In genomic region chr9:95552175-95552705, GRCm38 (mm10) we compare ENCODE assay signal across 12 mouse cellular contexts. TPM values are rescaled to one million over a fixed set of nuclear protein-coding genes. Genes with fewer than 3 reads are reported as not detected.
DNase-seq lines count a peak whose midpoint lies in the region; ATAC-seq and TF ChIP-seq lines count a peak whose summit lies in the region.
"Had no signal": no experiment of that assay in that cellular context is flagged by ENCODE, and none has a peak within 500 bp of the region (broad histone marks: within the 10 kb centered on the region; RNA-seq: fewer than 3 reads in every experiment).

No protein-coding gene starts in this region.

- H3K4me3 ChIP-seq in forebrain, embryonic 13.5 days: no peak overlapping the region
- H3K4me3 ChIP-seq in forebrain, embryonic 15.5 days: no peak overlapping the region
- H3K4me3 ChIP-seq in bone marrow, adult 2 months (replicated peaks; ENCODE audit: control insufficient read depth, low read depth, low read length): no peak overlapping the region
- H3K4me3 ChIP-seq: hindbrain, embryonic 15.5 days; neural tube, embryonic 13.5 days had no signal

- H3K4me2 ChIP-seq in forebrain, embryonic 13.5 days: no peak overlapping the region
- H3K4me2 ChIP-seq in forebrain, embryonic 15.5 days (replicated peaks): no peak overlapping the region
- H3K4me2 ChIP-seq: hindbrain, embryonic 15.5 days; neural tube, embryonic 13.5 days had no signal

- H3K36me3 ChIP-seq in forebrain, embryonic 13.5 days (ENCODE audit: poor library complexity, severe bottlenecking): no peaks in the 10 kb centered on the region
- no peaks in the 10 kb centered on the region for H3K36me3 ChIP-seq in forebrain, embryonic 15.5 days
- H3K36me3 ChIP-seq: hindbrain, embryonic 15.5 days; neural tube, embryonic 13.5 days had no signal

- 60% methylated on average over 10 of the region's 10 CpGs for WGBS in forebrain, embryonic 13.5 days
- WGBS in forebrain, embryonic 15.5 days: 57% methylated on average over 10 of the region's 10 CpGs
- 79% methylated on average over 10 of the region's 10 CpGs for WGBS in bone marrow, adult 2 months

- no peaks in the 10 kb centered on the region for H3K4me1 ChIP-seq in forebrain, embryonic 13.5 days
- no peaks in the 10 kb centered on the region for H3K4me1 ChIP-seq in forebrain, embryonic 15.5 days
- H3K4me1 ChIP-seq in bone marrow, adult 2 months (ENCODE audit: control insufficient read depth, insufficient read depth, low read length): peaks cover 6% of the 10 kb centered on the region; the same call in 1 of the 2 replicates
- H3K4me1 ChIP-seq: hindbrain, embryonic 15.5 days; neural tube, embryonic 13.5 days had no signal

- no peaks in the 10 kb centered on the region for H3K9me3 ChIP-seq in forebrain, embryonic 13.5 days (replicated peaks)
- H3K9me3 ChIP-seq in forebrain, embryonic 15.5 days: no peaks in the 10 kb centered on the region
- H3K9me3 ChIP-seq: hindbrain, embryonic 15.5 days; neural tube, embryonic 13.5 days had no signal

- TF ChIP-seq CTCF in bone marrow, adult 2 months (IDR thresholded peaks at IDR 0.05; ENCODE audit: control insufficient read depth, insufficient read depth, low read length): no peak

- DNase-seq in cerebellum, postnatal 36 days: peak; percentile 64 to 72
- peak; percentile 9 to 41 for DNase-seq in kidney, postnatal 4 days
- DNase-seq in testis, postnatal 10 days (ENCODE audit: low spot score): no peak
- no peak for DNase-seq in adrenal gland, adult 18-20 months (ENCODE audit: low spot score in 2 of 2)
- DNase-seq: midbrain, embryonic 14.5 days; spleen, adult 18-20 months had no signal

- H3K27ac ChIP-seq in forebrain, embryonic 13.5 days: no peak overlapping the region
- no peak overlapping the region for H3K27ac ChIP-seq in forebrain, embryonic 15.5 days (replicated peaks)
- H3K27ac ChIP-seq in bone marrow, adult 2 months (ENCODE audit: control insufficient read depth, insufficient read depth, low read depth, low read length, poor library complexity): peak overlapping the region; percentile 29
- H3K27ac ChIP-seq: hindbrain, embryonic 15.5 days; neural tube, embryonic 13.5 days had no signal

- peak; percentile 24; the same call in 1 of the 2 replicates for ATAC-seq in forebrain, embryonic 13.5 days
- no peak for ATAC-seq in forebrain, embryonic 15.5 days (replicated peaks)
- ATAC-seq in monocyte, adult 5-6 weeks (replicated peaks; ENCODE audit: insufficient number of reproducible peaks, low FRiP score, low TSS enrichment, poor library complexity, severe bottlenecking): no peak

- peaks cover 8% of the 10 kb centered on the region for H3K27me3 ChIP-seq in forebrain, embryonic 13.5 days
- 0 out of 2 replicates have a peak, but pooled peaks cover 4% of the 10 kb centered on the region for H3K27me3 ChIP-seq in forebrain, embryonic 15.5 days
- H3K27me3 ChIP-seq: hindbrain, embryonic 15.5 days had no signal

- TF ChIP-seq POLR2A in bone marrow, adult 2 months (IDR thresholded peaks at IDR 0.05; ENCODE audit: borderline replicate concordance, control insufficient read depth, low read depth, low read length): no peak

- H3K9ac ChIP-seq in forebrain, embryonic 13.5 days: no peak overlapping the region
- no peak overlapping the region for H3K9ac ChIP-seq in forebrain, embryonic 15.5 days (replicated peaks)
- H3K9ac ChIP-seq: hindbrain, embryonic 15.5 days; neural tube, embryonic 13.5 days had no signal

RNA-seq across cellular contexts. Expression of gene Paqr9, which starts 7.2 kb away (rescaled TPM):
- polyA plus RNA-seq in forebrain, embryonic 13.5 days (2015; fragmentation: Nextera tagmentation; extraction: Ambion mirVana): 0.81 and 1.1 TPM in 2 replicates
- 2.9 and 3.2 TPM in 2 replicates for polyA plus RNA-seq in forebrain, embryonic 15.5 days (2015; fragmentation: Nextera tagmentation; extraction: Ambion mirVana)
- 17.0 and 17.9 TPM in 2 replicates for polyA plus RNA-seq in bone marrow, adult 2 months (2011; ENCODE audit: insufficient read depth, insufficient read length, low replicate concordance, missing spikeins)
- 0.57 to 1.4 TPM in 2 of 3 replicates, not detected in the other for total RNA-seq in monocyte, adult 5-6 weeks (2017)
- total RNA-seq in adrenal gland, adult 18-20 months (2021): 10 to 100 TPM in 1 of 2 experiments, 1 to 10 TPM in 1; 8.4 to 16.1 TPM

RNA-seq across cellular contexts. Expression of gene U2surp, which starts 40.4 kb away (rescaled TPM):
- 165 and 200 TPM in 2 replicates for polyA plus RNA-seq in forebrain, embryonic 13.5 days (2015; fragmentation: Nextera tagmentation; extraction: Ambion mirVana)
- 154 and 162 TPM in 2 replicates for polyA plus RNA-seq in forebrain, embryonic 15.5 days (2015; fragmentation: Nextera tagmentation; extraction: Ambion mirVana)
- polyA plus RNA-seq in bone marrow, adult 2 months (2011; ENCODE audit: insufficient read depth, insufficient read length, low replicate concordance, missing spikeins): 63.8 and 79.3 TPM in 2 replicates
- 105 to 140 TPM (median 116 TPM) in 3 replicates for total RNA-seq in monocyte, adult 5-6 weeks (2017)
- 10 to 100 TPM; 52.4 to 55.9 TPM for total RNA-seq in adrenal gland, adult 18-20 months (2021)

Comparison
In these comparisons a context has a peak if more than half of its experiments do, and no peak if none do; other contexts are left out.
1. DNase-seq: peak in cerebellum, postnatal 36 days (2 of 2) and kidney, postnatal 4 days (2 of 2); none in testis, postnatal 10 days (single experiment) and adrenal gland, adult 18-20 months (0 of 2).